Mouse (Mus musculus): ENCODE measurements around the gene Inha. TPM values are rescaled to one million over a fixed set of nuclear protein-coding genes. Genes with fewer than 3 reads are reported as not detected.
A peak's percentile ranks its signal among the peaks of the same experiment; 100 is the strongest.

Gene Inha
- total RNA-seq, 2 experiments from 2014 or later, result 30.7 to 31.9 TPM

- intact Hi-C loops (cut with DNase I), result no loop called here
- DNase-seq (ENCODE audit: low spot score in 2 of 2), result no peak
These were observed 20.3 kb upstream of the Inha start for GRCm38 (mm10) chr1:75486561-75486960.

GRCm38 (mm10) chr1:75487040-75487404 lies 19.9 kb upstream of the Inha start:
- DNase-seq (ENCODE audit: low spot score in 2 of 2), result no peak
- intact Hi-C loops (cut with DNase I), result no loop called here

GRCm38 (mm10) chr1:75487405-75488161 lies 19.3 kb upstream of the Inha start:
- peak; percentile 68 to 69 for DNase-seq (ENCODE audit: low spot score in 2 of 2)
- intact Hi-C loops (cut with DNase I), result no loop called here

GRCm38 (mm10) chr1:75490785-75491551 lies 15.9 kb upstream of the Inha start:
- no peak for DNase-seq (ENCODE audit: low spot score in 2 of 2)
- intact Hi-C loops (cut with DNase I), result no loop called here

GRCm38 (mm10) chr1:75492579-75493170 lies 14.2 kb upstream of the Inha start:
- DNase-seq (ENCODE audit: low spot score in 2 of 2), result no peak
- intact Hi-C loops (cut with DNase I), result no loop called here

- intact Hi-C loops (cut with DNase I), result no loop called here
- no peak for DNase-seq (ENCODE audit: low spot score in 2 of 2)
These were observed 11.9 kb upstream of the Inha start for GRCm38 (mm10) chr1:75494878-75495548.

GRCm38 (mm10) chr1:75498897-75499296 lies 8.0 kb upstream of the Inha start:
- intact Hi-C loops (cut with DNase I), result no loop called here
- no peak for DNase-seq (ENCODE audit: low spot score in 2 of 2)

- no peak for DNase-seq (ENCODE audit: low spot score in 2 of 2)
- intact Hi-C loops (cut with DNase I), result no loop called here
These were observed 7.4 kb upstream of the Inha start for GRCm38 (mm10) chr1:75499441-75499840.

- intact Hi-C loops (cut with DNase I), result no loop called here
- DNase-seq (ENCODE audit: low spot score in 2 of 2), result no peak
These were observed 5.0 kb upstream of the Inha start for GRCm38 (mm10) chr1:75501905-75502304.

- DNase-seq (ENCODE audit: low spot score in 2 of 2), result no peak
- intact Hi-C loops (cut with DNase I), result no loop called here
These were observed 3.8 kb upstream of the Inha start for GRCm38 (mm10) chr1:75502945-75503650.

GRCm38 (mm10) chr1:75503651-75503980 lies 3.3 kb upstream of the Inha start:
- DNase-seq (ENCODE audit: low spot score in 2 of 2), result no peak
- intact Hi-C loops (cut with DNase I), result no loop called here

GRCm38 (mm10) chr1:75504256-75505045 lies 2.4 kb upstream of the Inha start:
- intact Hi-C loops (cut with DNase I), result no loop called here
- peak in 1 of 2 experiments; percentile 60 for DNase-seq (ENCODE audit: low spot score in 2 of 2)

GRCm38 (mm10) chr1:75505159-75505955 lies 1.5 kb upstream of the Inha start:
- intact Hi-C loops (cut with DNase I), result no loop called here
- peak; percentile 81 to 82 for DNase-seq (ENCODE audit: low spot score in 2 of 2)

- intact Hi-C loops (cut with DNase I), result no loop called here
- DNase-seq (ENCODE audit: low spot score in 2 of 2), result peak in 1 of 2 experiments; percentile 50
These were observed 683 bp upstream of the Inha start, which contains the start of gene Obsl1 for GRCm38 (mm10) chr1:75505956-75506831. TSS of gene Obsl1 (minus strand) at chr1:75506452.

GRCm38 (mm10) chr1:75509586-75509985 lies 2.7 kb downstream of the Inha start:
- DNase-seq (ENCODE audit: low spot score in 2 of 2), result no peak
- intact Hi-C loops (cut with DNase I), result no loop called here

GRCm38 (mm10) chr1:75510154-75510553 lies 3.3 kb downstream of the Inha start:
- no peak for DNase-seq (ENCODE audit: low spot score in 2 of 2)

More at GRCm38 (mm10) chr1:75510154-75510553, 3.3 kb downstream of the Inha start:
- intact Hi-C loops (cut with DNase I), result no loop called here
